Mouse (Mus musculus): ENCODE results near the gene Lats1. TPM values are rescaled to one million over a fixed set of nuclear protein-coding genes. Genes with fewer than 3 reads are reported as not detected.
A peak's percentile ranks its signal among the peaks of the same experiment; 100 is the strongest.
"Not testable (repeated sequence)": the region's sequence is repeated elsewhere in the genome, so short reads cannot be mapped to it uniquely, and the experiment has no call there.

Lats1 gene
- total RNA-seq, 2 experiments from 2014 or later, result 9.3 to 11.5 TPM

GRCm38 (mm10) chr10:7725751-7726500 lies 44.9 kb downstream of the Lats1 start, which contains the start of gene Katna1:
Gene Katna1, plus strand, starts transcription at chr10:7726000.
- intact Hi-C loops (cut with DNase I), result no loop called here
- peak; percentile 86 to 90 for DNase-seq

- no peak for DNase-seq
- intact Hi-C loops (cut with DNase I), result no loop called here
These were observed 45.4 kb downstream of the Lats1 start for GRCm38 (mm10) chr10:7726501-7726812.

GRCm38 (mm10) chr10:7727011-7727410 lies 46.0 kb downstream of the Lats1 start:
- DNase-seq, result no peak
- intact Hi-C loops (cut with DNase I), result no loop called here

- no peak for DNase-seq
- intact Hi-C loops (cut with DNase I), result no loop called here
These were observed 50.6 kb downstream of the Lats1 start for GRCm38 (mm10) chr10:7731582-7731981.

GRCm38 (mm10) chr10:7737122-7737521 lies 56.1 kb downstream of the Lats1 start:
- no peak for DNase-seq
- intact Hi-C loops (cut with DNase I), result no loop called here

GRCm38 (mm10) chr10:7737914-7738313 lies 56.9 kb downstream of the Lats1 start:
- intact Hi-C loops (cut with DNase I), result no loop called here
- no peak for DNase-seq

GRCm38 (mm10) chr10:7745528-7745927 lies 64.5 kb downstream of the Lats1 start:
- intact Hi-C loops (cut with DNase I); DNase-seq: not testable (repeated sequence)

GRCm38 (mm10) chr10:7748752-7749151 lies 67.7 kb downstream of the Lats1 start:
- intact Hi-C loops (cut with DNase I), result no loop called here
- no peak for DNase-seq

- no peak for DNase-seq
- intact Hi-C loops (cut with DNase I), result no loop called here
These were observed 76.5 kb downstream of the Lats1 start for GRCm38 (mm10) chr10:7757544-7757943.

Other genes with a start within 250 kb of the Lats1 start
- gene Ulbp1, start 207.6 kb upstream of the Lats1 start, total RNA-seq (2021), result 1 to 10 TPM; 1.3 to 1.5 TPM
- 1 to 10 TPM; 1.9 to 2.2 TPM for gene Lrp11, start 91.4 kb upstream of the Lats1 start, total RNA-seq (2021)
- gene Nup43, start 13.7 kb upstream of the Lats1 start, total RNA-seq (2021), result 1 to 10 TPM; 4.5 to 5.6 TPM
- gene Pcmt1, start 78 bp upstream of the Lats1 start, total RNA-seq (2021), result 100 to 1,000 TPM; 102 to 104 TPM
- 10 to 100 TPM; 10.4 to 10.8 TPM for gene Katna1, start 44.8 kb downstream of the Lats1 start, total RNA-seq (2021)
- gene Ginm1, start 111.6 kb downstream of the Lats1 start, total RNA-seq (2021), result 100 to 1,000 TPM in 1 of 2 experiments, 10 to 100 TPM in 1; 75.8 to 106 TPM
- gene Ppil4, start 111.7 kb downstream of the Lats1 start, total RNA-seq (2021), result 10 to 100 TPM in 1 of 2 experiments, 1 to 10 TPM in 1; 9.2 to 11.5 TPM
- under 1 TPM; 0.05 to 0.12 TPM for gene Zc3h12d, start 151.3 kb downstream of the Lats1 start, total RNA-seq (2021)